Mouse (Mus musculus): ENCODE data around the gene Pam16. TPM values are rescaled to one million over a fixed set of nuclear protein-coding genes. Genes with fewer than 3 reads are reported as not detected.

The Pam16 gene
- polyA plus RNA-seq (2017; shearing (Covaris generic)) = 10 to 100 TPM; 35.7 TPM

DNA sequence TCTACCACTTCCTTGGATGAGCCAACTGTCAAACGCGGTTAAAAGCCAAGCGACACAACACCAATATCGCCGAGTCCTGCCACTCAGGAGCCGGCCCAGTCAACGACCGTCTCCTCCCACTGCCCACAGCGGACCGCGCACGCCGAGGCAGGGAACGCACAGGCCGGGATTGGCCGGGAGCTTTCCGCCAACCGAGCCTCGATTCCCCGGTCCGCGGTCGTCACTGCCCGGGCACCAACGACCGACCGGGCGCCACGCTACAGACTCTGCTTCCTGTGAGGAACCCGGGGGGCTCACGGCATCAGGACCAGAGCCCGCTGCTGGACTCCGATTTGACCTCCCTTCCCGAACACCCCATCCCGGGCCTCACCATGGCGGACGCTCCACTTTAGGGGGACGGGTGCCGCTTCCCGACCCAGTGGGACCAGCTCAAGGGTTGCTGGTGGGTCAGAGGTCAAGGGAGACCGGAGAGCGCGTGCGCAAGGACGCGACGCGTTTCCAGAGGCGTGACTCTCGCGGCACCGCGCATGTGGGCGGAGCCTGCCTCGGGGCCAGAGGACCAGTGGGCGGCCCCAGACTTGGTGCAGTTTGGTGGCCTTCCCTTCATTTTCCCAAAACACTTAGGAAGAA is at the start of gene Pam16:
Pam16 (minus strand) TSS at position 508 of the 630 bp plus-strand sequence.
- peak; percentile 89 for ATAC-seq

DNA sequence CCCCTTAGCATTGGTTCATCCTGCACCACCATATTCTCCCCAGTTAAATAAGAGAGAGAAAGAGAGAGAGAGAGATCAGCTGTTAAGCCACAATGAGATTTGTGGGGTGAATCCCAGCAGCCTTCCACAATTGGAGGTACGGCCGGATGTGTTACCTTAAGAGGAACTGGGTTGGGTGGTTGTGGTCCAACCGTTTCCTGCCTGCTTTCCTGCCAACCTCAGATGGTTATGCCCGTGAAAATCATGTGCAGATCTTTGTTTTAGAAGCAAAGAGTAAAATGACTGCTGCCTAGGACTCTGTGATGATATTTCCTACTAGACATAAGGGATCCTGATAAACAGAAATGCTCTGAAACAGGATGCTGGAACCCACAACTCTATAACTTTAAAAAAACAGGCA is 49.3 kb upstream of the Pam16 start:
- ATAC-seq = peak; percentile 94

DNA sequence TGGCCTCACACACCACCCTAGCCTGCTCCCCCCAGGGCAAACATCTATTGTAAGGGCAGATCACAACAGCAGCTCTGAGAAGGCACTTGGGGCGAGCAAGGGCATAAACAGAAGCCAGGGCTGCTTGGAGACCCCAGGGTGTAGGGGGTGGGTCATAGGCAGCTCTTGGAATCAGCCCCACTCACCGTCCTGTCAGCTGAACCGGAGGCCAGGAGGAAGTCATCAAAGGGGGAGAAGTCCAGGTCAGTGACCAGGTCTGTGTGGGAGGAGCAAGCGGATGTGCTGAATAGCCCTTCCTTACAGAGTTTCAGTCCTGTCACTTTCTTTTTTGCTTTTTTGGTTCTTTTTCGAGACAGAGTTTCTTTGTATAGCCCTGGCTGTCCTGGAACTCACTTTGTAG is 45.5 kb upstream of the Pam16 start:
- ATAC-seq = no peak

DNA sequence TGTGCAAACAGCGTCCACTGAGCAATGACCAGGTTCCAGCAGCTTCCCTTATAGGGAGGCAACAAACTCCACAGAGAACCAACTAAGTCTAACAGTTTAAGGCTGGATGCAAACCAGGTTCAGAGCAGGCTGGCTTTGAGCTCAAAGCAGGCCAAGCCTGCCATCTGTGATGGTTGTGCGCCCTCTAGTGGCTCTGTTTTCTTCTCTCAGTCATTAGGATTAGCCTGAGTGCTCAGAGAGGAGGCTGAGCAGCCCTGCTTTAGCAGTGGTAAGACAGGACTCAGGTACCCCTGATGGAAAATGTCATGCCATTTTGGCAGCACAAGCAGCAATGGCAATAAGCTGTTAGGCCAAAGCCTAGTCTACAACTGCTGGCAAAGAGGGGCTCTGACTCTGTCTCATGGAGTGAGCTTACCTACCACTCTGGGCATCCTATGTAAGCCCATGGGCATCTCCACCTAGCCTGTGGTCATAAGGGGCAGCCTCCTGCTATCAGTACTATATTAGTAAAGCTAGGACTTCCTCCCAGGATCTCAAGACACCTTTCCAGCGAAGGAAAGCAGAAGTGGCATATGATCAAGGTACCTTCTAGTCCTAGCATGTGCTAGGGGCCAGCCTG is 42.5 kb upstream of the Pam16 start:
- ATAC-seq = peak; percentile 97

DNA sequence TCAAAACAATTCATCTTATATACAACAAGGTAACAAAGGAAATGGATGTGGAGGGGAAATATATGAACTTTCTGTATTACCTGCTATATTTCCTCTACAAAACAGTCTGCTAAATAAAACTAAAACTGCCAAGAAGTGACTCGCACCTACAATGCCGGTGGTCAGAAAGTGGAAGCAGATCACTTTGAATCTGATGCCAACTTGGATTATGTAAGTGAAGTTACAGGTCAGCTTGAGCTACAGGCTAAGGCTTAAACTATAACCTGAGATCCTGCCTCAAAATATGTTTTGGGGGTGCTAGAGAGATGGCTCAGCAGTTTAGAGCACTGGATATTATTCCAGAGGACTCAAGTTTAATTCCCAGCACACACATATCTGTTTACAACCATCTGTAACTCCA is 40.9 kb upstream of the Pam16 start:
- ATAC-seq = no peak

DNA sequence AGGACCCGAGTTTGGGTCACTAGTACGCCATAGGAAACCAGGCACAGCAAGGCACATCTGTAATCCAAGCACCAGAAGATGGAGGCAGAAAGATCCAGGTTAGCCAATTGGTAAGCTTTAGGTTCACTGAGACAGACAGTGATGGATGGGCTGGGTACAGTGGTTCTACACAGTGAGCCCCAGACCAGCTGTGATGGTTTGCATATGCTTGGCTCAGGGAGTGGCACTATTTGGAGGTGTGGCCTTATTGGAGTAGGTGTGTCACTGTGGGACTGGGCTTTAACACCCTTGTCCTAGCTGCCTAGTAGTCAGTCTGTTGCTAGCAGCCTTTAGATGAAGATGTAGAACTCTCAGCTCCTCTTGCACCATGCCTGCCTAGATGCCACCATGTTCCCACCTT is 39.0 kb upstream of the Pam16 start:
- no peak for ATAC-seq

DNA sequence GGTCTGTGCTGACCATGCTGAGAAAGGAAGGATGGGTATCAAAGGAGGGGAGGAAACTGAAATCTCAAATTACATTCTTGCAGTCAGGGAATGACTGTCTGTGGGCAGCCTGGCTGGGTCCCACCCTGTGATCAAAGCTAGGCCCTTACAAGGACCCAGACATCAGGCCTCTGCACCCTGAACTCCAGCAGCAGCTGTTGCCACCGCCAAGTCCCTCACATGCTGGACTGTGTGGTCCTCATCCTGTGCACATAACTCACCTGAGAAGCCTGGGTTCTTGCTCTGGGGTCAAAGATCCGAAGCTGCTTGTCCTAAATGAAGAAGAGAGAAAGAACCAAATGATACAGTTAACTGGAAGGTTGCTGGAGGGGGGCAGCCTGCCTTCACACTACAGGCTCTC is 36.8 kb upstream of the Pam16 start:
- no peak for ATAC-seq

DNA sequence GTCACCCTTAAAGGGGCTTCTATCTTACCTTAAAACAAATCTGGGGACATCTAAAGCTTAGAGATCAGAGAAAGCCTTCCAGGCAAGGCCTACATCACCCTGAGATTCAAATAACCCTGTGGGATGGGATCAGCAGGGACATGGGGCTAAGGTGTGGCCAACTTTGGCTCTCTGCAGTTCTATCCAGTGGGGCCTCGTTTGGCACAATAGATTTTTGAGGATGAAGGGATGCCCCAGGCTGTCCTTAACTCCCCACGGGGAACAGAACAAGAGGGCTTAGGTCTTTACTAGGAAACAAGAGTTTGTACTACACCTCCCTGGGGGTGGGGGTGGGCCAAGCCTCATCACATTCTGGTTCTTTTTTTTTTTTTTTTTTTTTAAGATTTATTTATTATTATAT is 34.5 kb upstream of the Pam16 start:
- no peak for ATAC-seq

DNA sequence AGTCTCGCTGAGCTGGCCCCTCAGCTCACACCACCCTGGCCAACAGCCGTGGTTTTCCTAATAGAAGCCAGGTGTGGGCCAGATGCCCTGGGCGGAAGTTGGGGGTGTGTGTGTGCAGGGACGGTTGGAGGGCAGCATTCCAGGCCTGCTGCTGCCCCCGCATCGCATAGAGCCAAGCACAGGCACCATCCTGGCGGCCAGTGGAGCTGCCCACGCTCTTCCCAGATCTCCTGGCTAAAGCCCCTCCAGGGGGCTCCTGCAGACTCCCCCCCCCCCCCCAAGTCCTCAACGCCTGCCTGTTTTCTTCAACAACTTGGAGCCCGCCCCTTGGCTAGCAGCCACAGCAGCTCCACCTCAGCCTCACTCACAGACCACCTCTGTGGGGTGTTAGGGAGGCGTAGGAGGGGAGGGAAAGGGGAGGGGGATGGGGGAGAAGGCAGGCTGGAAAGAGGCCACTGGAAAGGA is 34.0 kb upstream of the Pam16 start:
- no peak for ATAC-seq

DNA sequence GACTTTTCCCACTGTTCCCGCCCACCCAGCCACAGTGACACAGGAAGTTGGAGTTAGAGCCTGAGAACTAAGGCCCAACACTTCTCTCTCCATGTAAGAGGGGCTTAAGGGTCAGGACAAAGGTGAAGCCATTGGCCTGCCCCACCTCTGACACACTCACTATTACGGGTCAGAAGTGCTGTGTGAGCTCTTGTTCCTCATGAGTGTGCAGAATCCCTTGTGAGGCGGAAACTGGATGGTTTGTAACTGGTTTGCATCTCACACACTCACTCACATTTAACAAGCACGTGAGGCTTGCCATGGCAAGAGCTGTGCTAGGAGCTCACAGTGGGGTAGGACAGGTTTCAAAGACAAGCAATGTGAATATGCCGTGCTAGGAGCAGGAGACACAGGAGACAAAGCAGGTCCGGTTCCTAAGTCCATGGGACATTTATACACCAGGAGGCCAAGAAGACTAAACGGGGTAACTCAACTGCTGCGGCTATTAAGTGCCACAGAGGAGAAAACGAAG is 31.8 kb upstream of the Pam16 start:
- no peak for ATAC-seq

DNA sequence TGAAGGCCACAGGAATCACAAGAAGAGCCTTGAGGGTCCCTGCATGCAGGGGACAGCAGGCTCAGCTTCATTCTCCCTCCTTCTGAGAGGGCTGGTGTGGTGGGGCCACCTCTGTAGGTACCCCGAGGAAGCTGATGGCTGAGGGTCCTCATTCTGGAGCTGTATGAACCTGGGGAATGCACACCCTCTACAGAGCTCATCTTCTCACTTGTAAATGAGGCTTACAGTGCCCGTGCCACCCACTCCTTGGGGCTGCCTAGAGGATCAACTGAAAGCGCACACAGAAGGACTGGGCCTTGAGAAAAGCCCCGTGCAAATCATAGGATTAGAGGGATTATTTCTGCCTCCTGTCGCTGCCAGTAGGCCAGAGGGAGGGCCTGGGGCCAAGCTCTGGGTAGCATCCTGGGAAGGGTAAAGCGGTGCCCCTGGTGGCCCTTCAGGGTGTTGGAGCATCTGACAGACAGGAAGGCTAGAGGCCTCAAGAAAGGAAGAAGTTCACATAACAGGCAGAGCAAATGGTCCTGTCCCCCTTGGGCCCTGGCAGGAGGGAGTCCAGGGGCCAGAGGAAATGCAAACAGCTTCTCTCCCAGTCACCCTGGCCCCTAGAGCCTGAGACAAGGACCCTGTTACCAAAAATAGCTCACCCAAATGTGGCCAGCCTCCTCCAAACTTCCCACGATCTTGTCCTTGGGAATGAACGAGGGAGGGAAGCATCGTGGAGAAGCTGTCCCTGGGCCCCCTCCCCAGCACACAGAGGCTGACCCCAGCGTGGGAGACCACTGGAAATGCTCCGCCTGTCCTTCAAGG is 31.2 kb upstream of the Pam16 start:
- ATAC-seq = no peak

DNA sequence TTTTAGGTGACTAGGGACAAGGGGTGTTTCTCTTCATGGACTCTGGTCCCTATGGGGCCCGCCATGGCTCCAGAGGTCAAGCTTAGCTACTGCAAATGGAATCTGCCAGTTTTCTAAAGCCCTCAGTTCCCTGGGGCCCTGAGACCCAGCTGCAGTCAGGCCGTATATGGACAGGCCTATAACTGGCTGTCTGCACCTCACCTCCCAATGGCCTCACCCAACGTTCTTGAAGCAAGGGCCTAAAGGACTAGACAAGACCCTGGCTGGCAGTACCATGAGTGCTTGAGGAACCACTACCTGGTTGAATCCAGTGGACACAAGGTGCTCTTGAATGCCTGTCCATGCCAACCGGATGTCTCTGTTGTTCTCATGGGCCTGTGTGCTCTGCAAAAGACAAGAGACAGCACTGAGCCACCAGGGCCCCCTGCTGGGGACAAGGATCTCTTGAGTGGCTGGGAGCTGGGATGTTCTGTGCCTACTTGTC is 30.5 kb upstream of the Pam16 start:
- no peak for ATAC-seq

DNA sequence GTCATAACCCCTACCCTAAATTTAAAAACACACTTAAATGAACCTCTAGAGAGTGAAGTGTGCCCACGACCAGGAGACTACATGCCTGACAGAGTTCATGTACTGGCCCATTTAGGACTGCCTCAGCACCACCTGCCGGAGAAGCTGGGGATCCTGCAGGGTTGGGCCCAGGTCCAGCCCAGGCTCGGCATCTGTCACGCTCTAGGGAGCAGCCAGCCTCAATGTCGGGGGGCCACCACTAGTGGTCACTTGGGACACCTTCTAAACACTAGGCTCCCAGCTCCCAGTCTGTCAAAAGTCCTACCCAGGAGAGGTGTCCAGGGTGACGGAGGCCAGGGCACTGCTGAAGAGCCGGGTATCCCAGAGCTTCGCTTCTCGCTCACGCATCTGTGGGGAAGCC is 29.9 kb upstream of the Pam16 start:
- ATAC-seq = no peak

DNA sequence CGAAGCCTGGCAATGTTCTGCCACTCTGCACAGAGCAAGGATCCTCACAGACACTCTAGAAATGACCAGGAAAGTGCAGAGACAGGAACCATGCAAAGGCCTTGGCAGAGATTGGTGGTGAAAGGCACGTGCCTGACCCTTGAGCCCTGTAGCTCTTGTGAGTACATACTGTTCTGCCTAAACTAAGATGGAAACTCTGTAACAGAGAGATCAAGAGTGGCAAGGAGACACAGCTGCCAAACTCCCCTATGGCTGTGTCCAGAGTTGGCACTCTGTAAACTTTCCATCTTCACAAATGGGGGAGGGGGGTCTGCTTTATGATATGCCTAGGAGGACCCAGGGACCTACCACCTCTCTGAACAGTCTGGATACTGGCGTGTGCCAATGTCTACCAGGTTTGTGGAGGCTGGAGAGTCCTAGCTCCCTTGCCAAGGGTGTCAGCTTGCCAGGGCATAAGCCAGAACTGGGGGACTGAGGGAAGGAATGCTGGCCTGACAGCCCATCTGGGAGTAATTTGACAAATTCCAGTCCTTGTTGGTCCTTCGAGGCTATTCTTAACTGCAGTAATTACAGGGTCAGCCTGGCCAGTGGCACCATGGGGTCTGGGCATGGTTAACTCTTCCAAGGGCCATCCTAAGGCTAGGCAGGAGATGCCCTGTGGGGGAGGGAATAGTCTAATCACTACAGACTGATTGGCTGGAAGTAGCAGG is 28.1 kb upstream of the Pam16 start:
- ATAC-seq = no peak

DNA sequence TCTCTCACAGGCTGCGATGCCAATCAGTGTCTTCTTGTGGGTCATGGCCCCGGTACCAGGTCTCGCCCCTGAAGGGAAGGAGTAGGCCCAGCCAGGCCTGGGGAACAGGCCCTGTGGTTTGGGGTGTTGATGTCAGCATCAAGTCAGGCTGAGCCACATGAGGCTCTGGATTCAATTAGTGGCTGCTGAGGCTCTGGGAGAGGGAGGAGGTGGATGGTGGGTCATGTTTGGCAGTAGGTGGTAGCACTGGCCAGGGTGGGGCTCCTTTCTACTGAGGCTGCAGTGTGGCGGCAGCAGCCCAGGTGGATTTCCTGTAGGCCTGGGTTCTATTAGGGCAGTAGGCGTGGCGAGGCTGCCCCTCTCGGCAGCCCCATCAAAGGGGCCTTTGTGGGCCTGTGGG is 26.8 kb upstream of the Pam16 start:
- ATAC-seq = no peak

DNA sequence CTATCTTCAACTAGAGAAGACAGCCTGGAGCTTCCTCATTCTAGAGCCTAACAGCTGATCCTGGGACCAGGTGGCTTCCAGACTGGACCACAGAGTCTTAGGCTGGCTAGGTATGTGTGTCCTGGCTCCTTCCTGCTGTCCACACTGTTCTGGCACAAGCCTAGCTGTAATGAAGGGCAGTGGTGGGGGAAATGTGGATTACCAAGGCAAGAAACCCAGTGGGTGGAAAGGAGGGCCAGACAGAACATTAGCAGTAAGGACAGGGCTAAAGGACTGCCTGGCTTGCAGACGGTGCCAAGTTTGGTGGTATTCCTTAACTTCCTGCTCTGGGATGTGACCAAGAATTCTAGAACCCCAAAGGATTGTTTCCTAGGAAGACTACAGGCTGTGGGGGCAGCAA is 26.3 kb upstream of the Pam16 start:
- no peak for ATAC-seq

DNA sequence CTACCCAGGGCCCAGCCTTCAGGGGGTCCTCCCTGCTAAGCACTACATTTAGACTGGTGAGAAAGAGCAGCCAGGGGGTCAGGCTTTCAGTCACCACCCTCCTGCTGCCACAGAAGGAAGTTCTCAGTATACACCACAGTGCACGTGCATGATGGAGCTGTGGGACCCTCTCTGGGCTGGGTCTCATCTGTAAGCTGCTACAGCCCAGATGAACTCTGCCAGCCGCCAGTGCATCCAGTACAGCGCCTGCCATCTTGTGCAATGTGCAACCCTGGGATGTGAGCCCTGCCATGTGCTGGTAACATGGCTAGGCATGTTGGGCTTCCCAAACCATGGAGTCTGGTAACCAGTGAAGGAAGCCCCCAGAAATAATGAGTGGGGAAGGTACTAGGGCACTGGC is 25.4 kb upstream of the Pam16 start:
- no peak for ATAC-seq

DNA sequence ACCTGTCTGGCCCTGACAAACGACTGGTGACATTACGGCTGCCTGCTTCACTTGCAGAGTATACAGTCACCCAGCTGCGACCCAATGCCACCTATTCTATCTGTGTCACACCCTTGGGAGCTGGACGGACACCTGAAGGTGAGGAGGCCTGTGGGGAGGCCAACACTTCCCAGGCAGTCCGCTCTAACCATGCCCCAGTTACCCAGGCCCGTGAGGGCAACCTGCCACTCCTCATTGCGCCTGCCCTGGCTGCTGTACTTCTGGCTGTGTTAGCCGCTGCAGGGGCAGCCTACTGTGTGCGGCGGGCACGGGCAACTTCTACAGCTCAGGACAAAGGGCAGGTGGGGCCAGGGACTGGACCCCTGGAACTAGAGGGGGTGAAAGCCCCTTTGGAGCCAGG is 24.9 kb upstream of the Pam16 start:
- ATAC-seq = no peak

DNA sequence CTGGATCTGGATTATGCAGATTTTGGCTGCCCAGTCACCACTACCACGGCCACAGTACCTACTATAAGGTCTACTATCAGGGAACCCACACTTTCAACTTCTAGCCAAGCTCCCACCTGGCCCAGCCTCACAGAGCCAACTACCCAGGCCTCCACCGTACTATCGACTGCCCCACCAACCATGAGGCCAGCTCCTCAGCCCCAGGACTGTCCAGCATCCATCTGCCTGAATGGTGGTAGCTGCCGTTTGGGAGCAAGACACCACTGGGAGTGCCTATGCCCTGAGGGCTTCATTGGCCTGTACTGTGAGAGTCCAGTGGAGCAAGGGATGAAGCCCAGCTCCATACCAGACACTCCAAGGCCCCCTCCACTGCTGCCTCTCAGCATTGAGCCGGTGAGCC is 24.4 kb upstream of the Pam16 start:
- ATAC-seq = no peak

DNA sequence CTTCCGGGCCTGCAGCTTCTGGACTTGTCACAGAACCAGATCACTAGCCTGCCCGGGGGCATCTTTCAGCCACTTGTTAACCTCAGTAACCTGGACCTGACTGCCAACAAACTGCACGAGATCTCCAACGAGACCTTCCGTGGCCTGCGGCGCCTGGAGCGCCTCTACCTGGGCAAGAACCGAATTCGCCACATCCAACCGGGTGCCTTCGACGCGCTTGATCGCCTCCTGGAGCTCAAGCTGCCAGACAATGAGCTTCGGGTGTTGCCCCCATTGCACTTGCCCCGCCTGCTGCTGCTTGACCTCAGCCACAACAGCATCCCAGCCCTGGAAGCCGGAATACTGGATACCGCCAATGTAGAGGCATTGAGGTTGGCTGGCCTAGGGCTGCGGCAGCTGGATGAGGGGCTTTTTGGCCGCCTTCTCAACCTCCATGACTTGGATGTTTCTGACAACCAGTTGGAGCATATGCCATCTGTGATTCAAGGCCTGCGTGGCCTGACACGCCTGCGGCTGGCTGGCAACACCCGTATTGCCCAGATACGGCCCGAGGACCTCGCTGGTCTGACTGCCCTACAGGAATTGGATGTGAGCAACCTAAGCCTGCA is 23.7 kb upstream of the Pam16 start:
- no peak for ATAC-seq

DNA sequence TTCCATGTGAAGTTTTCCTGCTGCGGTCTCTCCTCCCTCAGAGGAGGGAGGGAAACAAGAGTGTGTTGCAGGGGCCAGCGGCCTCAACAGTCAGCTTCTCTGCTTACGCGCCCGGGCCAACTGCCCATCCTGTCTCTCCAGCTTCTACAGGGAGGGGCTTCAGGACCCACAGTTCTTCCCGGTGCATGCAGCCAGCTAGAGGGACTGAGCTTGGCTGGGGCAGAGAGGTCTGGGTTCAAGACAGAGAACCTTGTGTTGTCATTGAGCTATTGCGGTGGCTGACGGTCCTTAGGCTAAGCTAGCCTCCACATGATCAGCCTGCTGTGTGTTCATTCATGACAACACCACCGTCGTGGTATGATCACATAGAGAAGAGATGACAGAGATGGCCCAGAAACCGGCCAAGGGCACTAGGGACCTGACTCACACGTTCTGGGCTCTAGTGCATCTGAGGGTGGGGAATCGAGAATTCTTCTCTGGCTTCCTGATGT is 22.9 kb upstream of the Pam16 start:
- no peak for ATAC-seq

DNA sequence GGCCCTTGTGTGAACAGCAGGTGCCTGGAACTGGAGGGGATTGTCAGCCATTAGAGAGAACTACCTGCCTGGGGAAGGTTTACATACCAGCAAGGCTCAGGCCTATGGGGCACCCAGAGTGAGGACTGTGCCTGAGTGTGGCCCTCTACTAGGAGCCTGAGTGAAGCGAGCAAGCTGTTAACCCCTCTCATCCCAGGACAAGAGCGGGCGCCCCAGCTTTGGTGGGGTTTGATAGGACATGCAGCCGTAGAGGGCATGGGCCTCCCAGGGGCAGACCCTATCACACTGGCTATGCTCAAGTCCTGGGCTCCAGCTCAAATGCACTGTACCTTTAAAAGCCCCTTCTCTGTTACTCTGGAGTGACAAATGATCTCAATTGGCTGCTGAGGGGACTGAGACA is 22.0 kb upstream of the Pam16 start:
- ATAC-seq = no peak
